Mouse (Mus musculus): ENCODE results near the gene H2afx. TPM values are rescaled to one million over a fixed set of nuclear protein-coding genes. Genes with fewer than 3 reads are reported as not detected.
"Not testable (repeated sequence)": the region's sequence is repeated elsewhere in the genome, so short reads cannot be mapped to it uniquely, and the experiment has no call there.

Gene H2afx
- polyA plus RNA-seq, 1 experiment, result 364 TPM

DNA sequence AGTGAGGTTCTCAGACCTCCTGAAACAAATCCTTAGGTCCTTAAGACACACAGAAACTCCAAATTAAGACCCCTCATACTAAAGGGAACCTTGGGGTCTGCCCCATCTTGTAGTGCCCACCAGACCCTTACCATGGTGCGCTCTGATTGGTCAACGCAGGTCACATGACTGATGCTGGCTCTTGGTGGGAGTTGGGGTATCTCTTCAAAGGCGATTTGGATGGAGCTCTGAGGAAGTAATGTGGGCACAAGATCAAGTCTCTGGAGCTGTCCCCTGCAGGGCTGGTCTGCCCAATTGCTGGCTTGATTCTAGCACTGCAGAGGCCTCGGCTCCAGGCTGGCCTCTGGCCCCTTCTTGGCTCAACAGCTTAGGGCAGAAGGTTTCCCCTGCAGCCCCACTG, 17.0 kb upstream of the H2afx start:
- H3K9me3 ChIP-seq (ENCODE audit: control insufficient read depth, low read length), result no peaks in the 10 kb centered on the region
- peaks cover 64% of the 10 kb centered on the region for H3K36me3 ChIP-seq (ENCODE audit: control insufficient read depth)
- H3K27me3 ChIP-seq (ENCODE audit: control insufficient read depth), result no peaks in the 10 kb centered on the region
- TF ChIP-seq GATA1 (IDR thresholded peaks at IDR 0.05; ENCODE audit: low read length) (no peak), TAL1 (IDR thresholded peaks at IDR 0.05; ENCODE audit: low read length) (no peak)
- peak overlapping the region; percentile 90 for H3K4me3 ChIP-seq (replicated peaks)
- peaks cover 60% of the 10 kb centered on the region for H3K4me1 ChIP-seq (ENCODE audit: control insufficient read depth)

DNA sequence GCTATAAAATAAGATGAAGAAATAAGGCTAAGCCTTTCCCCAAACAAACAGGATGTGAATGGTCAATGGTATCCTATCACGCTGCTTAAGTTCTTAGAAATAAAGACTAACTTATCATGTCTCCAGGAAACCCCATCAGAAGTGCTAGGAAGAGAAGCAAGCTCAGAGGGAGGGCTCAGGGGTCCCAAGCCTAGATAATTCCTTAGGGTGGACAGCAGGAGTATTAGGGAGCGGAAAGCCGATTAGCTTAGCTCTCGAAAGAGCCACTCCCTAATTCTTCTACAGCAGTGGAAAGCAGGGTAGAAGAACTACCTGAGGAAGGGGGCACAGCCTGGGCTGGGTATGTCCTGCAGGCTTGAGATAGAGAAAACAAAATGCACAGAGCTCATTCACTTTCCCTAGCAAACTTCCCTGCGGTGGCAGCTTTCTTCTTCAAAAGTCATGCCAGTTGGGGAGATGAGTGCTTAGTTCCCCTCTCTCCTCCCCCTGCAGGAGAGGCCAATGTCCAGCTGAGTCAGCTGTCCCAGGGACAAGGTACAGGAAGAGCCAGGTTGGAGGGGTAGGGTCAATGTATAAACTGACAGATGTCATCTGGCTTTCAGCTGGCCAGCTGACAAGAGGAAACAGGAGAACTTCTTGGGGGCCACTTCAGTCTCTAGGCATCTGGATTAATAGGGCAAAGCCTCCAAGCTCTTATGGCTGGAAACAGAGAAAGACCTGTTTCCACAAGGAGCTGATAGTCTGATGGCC, 16.2 kb upstream of the H2afx start:
- Histone ChIP-seq H3K4me3 (replicated peaks) (peak overlapping the region; percentile 90), H3K9me3 (ENCODE audit: control insufficient read depth, low read length) (no peaks in the 10 kb centered on the region), H3K36me3 (ENCODE audit: control insufficient read depth) (peaks cover 56% of the 10 kb centered on the region), H3K4me1 (ENCODE audit: control insufficient read depth) (peaks cover 59% of the 10 kb centered on the region), H3K27me3 (ENCODE audit: control insufficient read depth) (no peaks in the 10 kb centered on the region)
- TF ChIP-seq TAL1 (IDR thresholded peaks at IDR 0.05; ENCODE audit: low read length) (no peak), GATA1 (IDR thresholded peaks at IDR 0.05; ENCODE audit: low read length) (no peak)

DNA sequence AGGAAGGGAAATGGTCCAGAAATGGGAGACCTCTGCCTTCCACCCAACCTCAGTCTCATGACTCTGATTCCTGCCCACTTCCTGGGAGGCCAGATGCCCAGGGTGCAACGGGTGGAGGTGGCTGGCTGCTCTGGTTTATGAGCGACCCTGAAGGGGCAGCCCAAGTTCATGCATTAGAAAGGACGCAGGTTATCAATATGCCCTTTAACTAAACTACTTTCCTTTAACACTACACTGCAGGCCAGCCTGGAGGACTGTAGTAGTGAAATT, 15.7 kb upstream of the H2afx start:
- Histone ChIP-seq H3K27me3 (ENCODE audit: control insufficient read depth) (no peaks in the 10 kb centered on the region), H3K36me3 (ENCODE audit: control insufficient read depth) (peaks cover 51% of the 10 kb centered on the region), H3K4me1 (ENCODE audit: control insufficient read depth) (peaks cover 56% of the 10 kb centered on the region), H3K4me3 (replicated peaks) (peak overlapping the region; percentile 90), H3K9me3 (ENCODE audit: control insufficient read depth, low read length) (no peaks in the 10 kb centered on the region)
- TF ChIP-seq TAL1 (IDR thresholded peaks at IDR 0.05; ENCODE audit: low read length) (no peak), GATA1 (IDR thresholded peaks at IDR 0.05; ENCODE audit: low read length) (no peak)

DNA sequence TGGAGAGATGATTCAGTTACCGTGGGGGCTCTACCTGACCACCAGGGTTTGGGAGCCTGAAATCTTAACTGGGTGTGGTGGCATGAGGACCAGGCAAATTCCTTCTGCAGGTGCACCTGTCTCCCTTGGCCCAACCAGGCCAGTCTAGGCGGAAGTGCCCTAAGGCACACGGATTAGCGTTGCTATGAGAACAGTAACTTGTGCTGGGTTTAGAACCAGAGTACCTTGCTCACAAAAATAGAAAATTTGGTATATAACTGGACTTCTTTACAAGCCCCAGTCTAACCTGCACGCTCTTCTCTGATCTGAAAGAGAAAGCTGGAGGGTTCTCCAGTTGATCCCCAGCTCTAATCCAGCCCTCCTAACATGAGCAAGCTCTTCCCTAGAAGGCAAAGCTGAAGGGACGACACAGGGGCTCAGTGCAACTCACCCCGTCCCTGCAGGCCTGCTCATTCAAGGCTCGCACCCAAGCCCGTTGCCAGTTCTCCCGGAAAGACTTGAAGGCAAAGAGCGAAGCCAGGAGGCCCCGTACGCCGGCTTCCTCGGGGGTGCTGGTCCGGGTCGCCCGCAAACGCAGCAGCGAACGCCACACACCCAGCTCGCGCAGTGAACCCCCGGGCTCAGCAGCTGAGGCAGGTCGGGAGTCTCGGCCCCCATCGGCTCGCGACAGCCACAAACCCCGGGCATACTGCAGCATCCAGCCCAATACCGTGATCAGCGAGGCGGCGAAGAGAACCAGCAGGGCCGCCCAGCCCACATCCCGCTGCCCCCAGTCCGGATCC, 15.2 kb upstream of the H2afx start:
- Histone ChIP-seq H3K27me3 (ENCODE audit: control insufficient read depth) (no peaks in the 10 kb centered on the region), H3K36me3 (ENCODE audit: control insufficient read depth) (peaks cover 46% of the 10 kb centered on the region), H3K4me1 (ENCODE audit: control insufficient read depth) (peaks cover 58% of the 10 kb centered on the region), H3K4me3 (replicated peaks) (peak overlapping the region; percentile 90), H3K9me3 (ENCODE audit: control insufficient read depth, low read length) (no peaks in the 10 kb centered on the region)
- TF ChIP-seq TAL1 (IDR thresholded peaks at IDR 0.05; ENCODE audit: low read length), result no peak

DNA sequence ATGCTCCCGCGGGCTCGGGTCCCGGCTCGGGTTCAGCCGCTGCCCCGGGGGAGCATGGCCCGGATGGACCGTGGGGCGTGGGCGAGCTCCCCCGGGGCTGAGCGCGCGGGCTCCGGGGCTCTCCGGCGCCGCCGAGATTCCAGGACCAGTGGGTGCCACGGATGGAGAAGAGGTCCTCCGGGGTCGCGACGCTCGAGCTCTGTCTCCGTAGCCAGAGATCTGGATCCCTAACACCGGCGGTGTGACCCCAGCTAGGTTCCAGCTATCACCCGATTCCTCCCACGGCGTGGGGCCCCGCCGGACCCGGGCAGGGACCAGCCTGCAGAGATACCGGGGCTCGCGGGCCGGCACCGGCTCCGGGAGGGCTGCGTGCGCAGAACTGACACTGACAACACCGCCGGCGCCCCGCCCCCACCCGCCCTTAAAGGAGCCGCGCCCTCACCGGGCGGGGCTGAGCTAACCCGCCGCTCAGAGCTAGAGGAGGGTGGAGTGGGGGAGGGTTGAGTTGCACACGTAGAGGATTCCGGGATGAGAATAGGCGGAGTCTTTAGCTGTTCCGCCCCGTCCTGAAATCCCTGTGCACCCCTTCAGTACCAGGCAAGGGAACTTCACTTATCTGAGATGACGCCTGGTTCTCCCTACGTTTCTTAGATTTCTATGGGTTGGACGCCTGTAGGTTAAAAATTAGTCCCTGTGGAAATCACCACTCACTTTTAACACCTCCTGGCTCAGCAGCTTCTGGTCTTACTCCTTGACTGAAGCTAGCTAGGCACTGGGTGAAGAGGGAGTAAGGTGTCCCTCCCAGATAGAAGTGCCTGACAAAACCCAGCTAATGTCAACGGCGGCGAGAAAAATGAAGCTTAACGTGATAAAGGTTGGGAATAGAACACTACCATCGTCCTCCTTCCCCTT, 14.4 kb upstream of the H2afx start, which contains the start of gene C2cd2l:
Gene C2cd2l, minus strand, starts transcription at position 399 of the 912 bp plus-strand sequence.
- Histone ChIP-seq H3K36me3 (ENCODE audit: control insufficient read depth) (peaks cover 37% of the 10 kb centered on the region), H3K4me3 (replicated peaks) (peak within 1 kb of the TSS; percentile 90), H3K9me3 (ENCODE audit: control insufficient read depth, low read length) (no peaks in the 10 kb centered on the region), H3K4me1 (ENCODE audit: control insufficient read depth) (peaks cover 56% of the 10 kb centered on the region), H3K27me3 (ENCODE audit: control insufficient read depth) (no peaks in the 10 kb centered on the region)
- TF ChIP-seq TAL1 (IDR thresholded peaks at IDR 0.05; ENCODE audit: low read length), result no peak
- TF ChIP-seq GATA1 (IDR thresholded peaks at IDR 0.05; ENCODE audit: low read length), result no peak

DNA sequence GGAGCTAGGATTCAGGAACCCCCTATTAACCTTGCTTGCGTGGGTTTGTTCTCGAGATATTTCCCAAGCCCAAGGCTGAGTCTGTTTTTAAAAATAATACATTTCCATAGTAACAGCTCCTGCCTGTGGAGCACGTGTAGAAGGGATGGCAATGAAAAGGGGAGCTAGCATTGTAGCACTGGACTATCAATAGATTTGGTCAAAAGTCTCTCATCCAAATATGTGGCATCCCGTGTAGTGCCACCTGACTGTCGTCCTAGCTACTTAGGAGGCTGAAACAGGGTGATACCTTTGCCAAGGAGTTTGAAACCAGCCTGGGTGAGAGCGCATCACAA, 13.7 kb upstream of the H2afx start:
- TF ChIP-seq GATA1 (IDR thresholded peaks at IDR 0.05; ENCODE audit: low read length), result no peak
- no peak for TF ChIP-seq TAL1 (IDR thresholded peaks at IDR 0.05; ENCODE audit: low read length)
- peak overlapping the region; percentile 90 for H3K4me3 ChIP-seq (replicated peaks)
- H3K9me3 ChIP-seq (ENCODE audit: control insufficient read depth, low read length), result no peaks in the 10 kb centered on the region
- peaks cover 31% of the 10 kb centered on the region for H3K36me3 ChIP-seq (ENCODE audit: control insufficient read depth)
- H3K27me3 ChIP-seq (ENCODE audit: control insufficient read depth), result no peaks in the 10 kb centered on the region
- H3K4me1 ChIP-seq (ENCODE audit: control insufficient read depth), result peaks cover 58% of the 10 kb centered on the region

DNA sequence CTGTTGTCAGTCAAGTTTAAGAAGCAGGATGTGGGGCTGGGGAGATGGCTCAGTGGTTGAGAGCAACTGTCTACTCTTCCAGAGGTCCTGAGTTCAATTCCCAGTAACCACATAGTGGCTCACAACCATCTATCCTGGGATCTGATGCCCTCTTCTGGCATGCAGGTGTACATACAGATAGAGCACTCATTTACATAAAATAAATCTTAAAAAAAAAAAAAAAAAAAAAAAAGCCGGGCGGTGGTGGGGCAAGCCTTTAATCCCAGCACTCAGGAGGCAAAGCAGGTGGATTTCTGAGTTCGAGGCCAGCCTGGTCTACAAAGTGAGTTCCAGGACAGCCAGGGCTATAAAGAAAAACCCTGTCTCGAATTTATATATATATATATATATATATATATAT, 10.8 kb upstream of the H2afx start:
- H3K4me3 ChIP-seq (replicated peaks); H3K27me3 ChIP-seq (ENCODE audit: control insufficient read depth); H3K9me3 ChIP-seq (ENCODE audit: control insufficient read depth, low read length): not testable (repeated sequence)
- Histone ChIP-seq H3K36me3 (ENCODE audit: control insufficient read depth) (peaks cover 12% of the 10 kb centered on the region), H3K4me1 (ENCODE audit: control insufficient read depth) (peaks cover 57% of the 10 kb centered on the region)

DNA sequence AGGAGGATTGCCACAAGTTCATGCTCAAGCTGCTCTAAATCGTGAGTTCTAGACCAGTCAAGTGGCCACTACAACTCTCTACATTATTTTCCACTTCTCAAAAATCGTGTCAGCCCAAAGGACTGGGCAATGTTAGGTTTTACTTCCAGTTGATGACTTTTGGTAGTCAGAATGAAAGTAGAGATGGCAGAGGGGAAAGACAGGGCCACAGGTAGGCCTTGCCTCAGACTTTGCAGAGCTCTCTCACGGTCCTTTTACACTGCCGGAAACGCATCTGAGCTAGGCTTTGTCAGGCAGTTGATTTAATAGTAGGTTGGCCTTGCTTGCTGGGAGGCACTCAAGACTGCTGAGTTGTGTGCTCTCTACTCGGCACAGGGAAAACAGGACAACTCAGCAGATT, 10.3 kb upstream of the H2afx start:
- TF ChIP-seq TAL1 (IDR thresholded peaks at IDR 0.05; ENCODE audit: low read length) (no peak), GATA1 (IDR thresholded peaks at IDR 0.05; ENCODE audit: low read length) (no peak)
- H3K27me3 ChIP-seq (ENCODE audit: control insufficient read depth), result no peaks in the 10 kb centered on the region
- no peak overlapping the region for H3K4me3 ChIP-seq (replicated peaks)
- no peaks in the 10 kb centered on the region for H3K9me3 ChIP-seq (ENCODE audit: control insufficient read depth, low read length)
- H3K36me3 ChIP-seq (ENCODE audit: control insufficient read depth), result peaks cover 14% of the 10 kb centered on the region
- H3K4me1 ChIP-seq (ENCODE audit: control insufficient read depth), result peaks cover 55% of the 10 kb centered on the region

DNA sequence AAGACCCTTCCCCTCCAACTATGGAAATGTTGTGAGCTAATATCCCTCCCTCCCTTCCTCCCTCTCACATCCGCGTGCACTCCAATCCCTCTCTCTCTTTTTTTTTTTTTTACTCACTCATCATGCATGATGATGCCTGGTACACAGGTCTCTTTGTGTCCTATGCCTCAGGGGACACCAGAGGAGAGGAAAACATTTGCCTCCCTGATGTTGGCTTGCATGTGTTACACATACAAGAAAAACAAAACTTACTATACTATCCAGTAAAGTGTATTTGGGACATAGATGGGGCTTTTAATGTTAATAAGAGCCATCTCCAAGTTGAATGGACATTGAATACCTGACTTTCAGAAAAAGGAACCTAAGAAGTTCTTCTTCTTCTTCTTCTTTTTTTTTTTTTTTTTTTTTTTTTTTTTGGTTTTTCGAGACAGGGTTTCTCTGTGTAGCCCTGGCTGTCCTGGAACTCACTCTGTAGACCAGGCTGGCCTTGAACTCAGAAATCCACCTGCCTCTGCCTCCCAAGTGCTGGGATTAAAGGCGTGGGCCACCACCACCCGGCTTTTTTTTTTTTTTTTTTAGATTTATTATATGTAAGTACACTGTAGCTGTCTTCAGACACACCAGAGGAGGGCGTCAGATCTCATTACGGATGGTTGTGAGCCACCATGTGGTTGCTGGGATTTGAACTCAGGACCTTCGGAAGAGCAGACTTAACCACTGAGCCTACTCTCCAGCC, 9.3 kb upstream of the H2afx start:
- Histone ChIP-seq H3K4me3 (replicated peaks) (peak overlapping the region; percentile 84), H3K4me1 (ENCODE audit: control insufficient read depth) (peaks cover 52% of the 10 kb centered on the region), H3K36me3 (ENCODE audit: control insufficient read depth) (peaks cover 24% of the 10 kb centered on the region)
- H3K27me3 ChIP-seq (ENCODE audit: control insufficient read depth); H3K9me3 ChIP-seq (ENCODE audit: control insufficient read depth, low read length): not testable (repeated sequence)
